24 mouse cellular contexts compared by ENCODE assay signal in the genomic region with DNA sequence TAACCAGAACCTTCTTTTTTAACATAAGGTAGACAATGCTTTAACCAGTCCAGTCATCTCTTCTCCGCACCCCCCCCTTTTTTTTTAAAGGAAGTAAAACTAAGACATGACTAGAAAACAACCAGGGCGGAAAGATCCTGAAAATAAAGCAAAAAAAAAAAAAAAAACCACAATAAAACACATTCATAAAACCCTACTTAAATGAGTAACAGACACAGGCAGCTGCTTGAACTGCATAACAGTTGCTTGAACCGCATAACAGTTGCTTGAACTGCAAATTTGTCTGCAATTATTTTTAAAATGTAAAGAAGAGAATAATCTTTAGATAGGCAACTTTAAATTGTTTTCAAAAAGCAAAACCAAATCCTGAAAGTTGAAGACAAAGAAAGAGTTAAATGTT. TPM values are rescaled to one million over a fixed set of nuclear protein-coding genes. Genes with fewer than 3 reads are reported as not detected.
DNase-seq lines count a peak whose midpoint lies in the region; ATAC-seq and TF ChIP-seq lines count a peak whose summit lies in the region.
"Had no signal": no experiment of that assay in that cellular context is flagged by ENCODE, and none has a peak within 500 bp of the region (broad histone marks: within the 10 kb centered on the region; RNA-seq: fewer than 3 reads in every experiment).

No protein-coding gene starts in this region.

- H3K79me2 ChIP-seq in CH12.LX (replicated peaks; ENCODE audit: control insufficient read depth, extremely low read depth, insufficient read depth, poor library complexity, severe bottlenecking) (no peaks in the 10 kb centered on the region), myocyte (ENCODE audit: control insufficient read depth, insufficient read depth) (no peaks in the 10 kb centered on the region)

- H3K9ac ChIP-seq in embryonic facial prominence, embryonic 14.5 days (ENCODE audit: low read depth, low read length), result no peak overlapping the region
- H3K9ac ChIP-seq in CH12.LX (ENCODE audit: insufficient read depth, low read depth), result no peak overlapping the region

- H3ac ChIP-seq in myocyte (ENCODE audit: control insufficient read depth, insufficient read length), result no peak overlapping the region

- no peak overlapping the region for H3K27ac ChIP-seq in embryonic facial prominence, embryonic 14.5 days (replicated peaks; ENCODE audit: low read depth, low read length)
- H3K27ac ChIP-seq in embryonic facial prominence, embryonic 10.5 days (replicated peaks), result no peak overlapping the region
- no peak overlapping the region for H3K27ac ChIP-seq in CH12.LX (ENCODE audit: insufficient read depth, low read depth)

- TF ChIP-seq RAD21 in CH12.LX (IDR thresholded peaks at IDR 0.05; ENCODE audit: low read depth, low read length), result no peak

- TF ChIP-seq POLR2A in CH12.LX (IDR thresholded peaks at IDR 0.05; ENCODE audit: low read depth, low read length), result no peak
- TF ChIP-seq POLR2A in myocyte (IDR thresholded peaks at IDR 0.05; ENCODE audit: insufficient read length, low read depth), result no peak

- DNase-seq in embryonic facial prominence, embryonic 14.5 days (ENCODE audit: low spot score), result peak; percentile 22
- DNase-seq in embryonic facial prominence, embryonic 10.5 days (ENCODE audit: low spot score), result no peak
- DNase-seq in A20 (ENCODE audit: low read depth, low spot score) (peak; percentile 30), CH12.LX (ENCODE audit: extremely low read depth) (peak; percentile 46)
- DNase-seq in thymus, postnatal 0 days (ENCODE audit: low spot score), result no peak
- DNase-seq in spleen, adult 18-20 months, result no peak
- no peak for DNase-seq in layer of hippocampus, adult 9-11 months
- DNase-seq: adrenal gland, adult 2 months; adrenal gland, adult 8-10 months; adrenal gland, postnatal 10 days; adrenal gland, postnatal 14 days; adrenal gland, postnatal 25 days; adrenal gland, postnatal 36 days; B cell, adult 2 months; cerebellum, adult 11 months; cerebellum, adult 11-12 months; cerebellum, adult 18-20 months; cerebellum, adult 2 months had no signal

- H3K9me3 ChIP-seq in embryonic facial prominence, embryonic 14.5 days (ENCODE audit: control insufficient read depth, low read length), result no peaks in the 10 kb centered on the region
- no peaks in the 10 kb centered on the region for H3K9me3 ChIP-seq in embryonic facial prominence, embryonic 10.5 days
- H3K9me3 ChIP-seq in CH12.LX (replicated peaks; ENCODE audit: low read length), result no peaks in the 10 kb centered on the region
- H3K9me3 ChIP-seq: G1E had no signal

- H3K27me3 ChIP-seq in embryonic facial prominence, embryonic 14.5 days (replicated peaks; ENCODE audit: control insufficient read depth, insufficient read depth, low read length), result no peaks in the 10 kb centered on the region
- H3K27me3 ChIP-seq in embryonic facial prominence, embryonic 10.5 days (replicated peaks; ENCODE audit: low read depth, poor library complexity, severe bottlenecking), result no peaks in the 10 kb centered on the region
- H3K27me3 ChIP-seq in CH12.LX (replicated peaks) (no peaks in the 10 kb centered on the region), myocyte (ENCODE audit: control insufficient read depth, insufficient read depth, insufficient read length) (no peaks in the 10 kb centered on the region)
- H3K27me3 ChIP-seq: Patski had no signal

- in situ Hi-C loops in CH12.LX (cut with MboI; ENCODE audit: low pct_ligation_motif_present, low pct_unique_long_range_greater_than_20kb, low sequenced_read_pairs), result no loop called here

- 64% methylated on average over 3 of the region's 3 CpGs for WGBS in embryonic facial prominence, embryonic 14.5 days
- WGBS in embryonic facial prominence, embryonic 10.5 days, result 78% methylated on average over 3 of the region's 3 CpGs

- no peak overlapping the region for H3K4me2 ChIP-seq in embryonic facial prominence, embryonic 14.5 days (ENCODE audit: low read depth, low read length)
- H3K4me2 ChIP-seq in CH12.LX (ENCODE audit: insufficient read depth, low read depth, poor library complexity, severe bottlenecking) (no peak overlapping the region), myocyte (ENCODE audit: low read depth) (no peak overlapping the region)

- no peaks in the 10 kb centered on the region for H3K36me3 ChIP-seq in embryonic facial prominence, embryonic 14.5 days (ENCODE audit: control insufficient read depth, insufficient read depth, low read length)
- no peaks in the 10 kb centered on the region for H3K36me3 ChIP-seq in embryonic facial prominence, embryonic 10.5 days (replicated peaks)
- H3K36me3 ChIP-seq in CH12.LX (replicated peaks in 1 of 2; ENCODE audit: control insufficient read depth in 1 of 2, insufficient read depth in 1 of 2, low read length in 1 of 2) (no peaks in the 10 kb centered on the region), myocyte (ENCODE audit: control insufficient read depth, insufficient read depth) (no peaks in the 10 kb centered on the region)
- H3K36me3 ChIP-seq: G1E had no signal

- H3K4me1 ChIP-seq in embryonic facial prominence, embryonic 14.5 days (ENCODE audit: control insufficient read depth, insufficient read depth, low read length), result no peaks in the 10 kb centered on the region
- H3K4me1 ChIP-seq in embryonic facial prominence, embryonic 10.5 days, result no peaks in the 10 kb centered on the region
- peaks cover 0 to 2% of the 10 kb centered on the region in 2 experiments; a peak in 1 of 4 replicates for H3K4me1 ChIP-seq in CH12.LX (ENCODE audit: control insufficient read depth in 1 of 2, insufficient read depth in 2 of 2)

- ATAC-seq in embryonic facial prominence, embryonic 14.5 days (ENCODE audit: low read depth), result no peak
- ATAC-seq: activated CD4-positive, CD25-positive, alpha-beta regulatory T cell, adult 4 months; CD4-positive, CD25-positive, alpha-beta regulatory T cell, adult 4 months; Patski had no signal

- TF ChIP-seq CTCF in CH12.LX (conservative IDR thresholded peaks at IDR 0.05 in 1 of 2, IDR thresholded peaks at IDR 0.05 in 1 of 2; ENCODE audit: low read depth in 2 of 2, low read length in 2 of 2), result no peak

- no peak overlapping the region for H3K4me3 ChIP-seq in embryonic facial prominence, embryonic 14.5 days (ENCODE audit: low read depth, low read length)
- H3K4me3 ChIP-seq in embryonic facial prominence, embryonic 10.5 days, result no peak overlapping the region
- H3K4me3 ChIP-seq in CH12.LX (replicated peaks in 1 of 3; ENCODE audit: low read depth in 2 of 3, low read length in 2 of 3, poor library complexity in 1 of 3), result no peak overlapping the region
- H3K4me3 ChIP-seq in myocyte, result no peak overlapping the region

- 0 out of 2 replicates have a peak, but pooled peaks have one; percentile 20 for TF ChIP-seq EP300 in CH12.LX (IDR thresholded peaks at IDR 0.05; ENCODE audit: low read length)

- dilution Hi-C loops in CH12.LX (cut with MboI; ENCODE audit: extremely low pct_ligation_motif_present, extremely low pct_unique_long_range_greater_than_20kb, low sequenced_read_pairs), result no loop called here

TF ChIP-seq in CH12.LX, 34 proteins besides CTCF, POLR2A, EP300 and RAD21:
- TF ChIP-seq MEF2A (IDR thresholded peaks at IDR 0.05; ENCODE audit: borderline replicate concordance, low read depth, low read length) (no peak), MXI1 (IDR thresholded peaks at IDR 0.05; ENCODE audit: low read depth, low read length) (no peak), ZNF384 (IDR thresholded peaks at IDR 0.05; ENCODE audit: low read depth, low read length) (peak; percentile 77)
TF ChIP-seq in CH12.LX: peak in this region for 1.

TF ChIP-seq in myocyte, 11 proteins besides CTCF, POLR2A, EP300 and RAD21:
- TF ChIP-seq CEBPB (IDR thresholded peaks at IDR 0.05; ENCODE audit: insufficient read depth, poor library complexity, severe bottlenecking), result no peak
- no peak for TF ChIP-seq SRF (IDR thresholded peaks at IDR 0.05; ENCODE audit: control insufficient read depth, insufficient read length, low read depth)
- no peak for TF ChIP-seq USF1 (IDR thresholded peaks at IDR 0.05; ENCODE audit: low read depth)
- no peak for TF ChIP-seq E2F4 (IDR thresholded peaks at IDR 0.05; ENCODE audit: insufficient read depth)
- peak; percentile 65 to 90 (median 69) for TF ChIP-seq MYOD1 (IDR thresholded peaks at IDR 0.05; ENCODE audit: control insufficient read depth in 1 of 3, insufficient read length in 2 of 3, low read depth in 2 of 3)
- TF ChIP-seq MYOG (IDR thresholded peaks at IDR 0.05; ENCODE audit: control insufficient read depth in 1 of 3, insufficient read depth in 1 of 3, insufficient read length in 2 of 3, low read depth in 2 of 3), result peak in 1 of 3 experiments; percentile 77
- no peak for TF ChIP-seq MAX (IDR thresholded peaks at IDR 0.05; ENCODE audit: low read depth)
- peak; percentile 8 for TF ChIP-seq TCF12 (IDR thresholded peaks at IDR 0.05; ENCODE audit: insufficient read depth, poor library complexity, severe bottlenecking)
- TF ChIP-seq POLR2AphosphoS2 (IDR thresholded peaks at IDR 0.05; ENCODE audit: insufficient read length, low read depth), result no peak

RNA-seq across cellular contexts. Expression of a gene that starts 45.8 kb away (rescaled TPM):
- 3.2 and 3.5 TPM in 2 replicates for polyA plus RNA-seq in embryonic facial prominence, embryonic 14.5 days (2014; fragmentation: Nextera tagmentation; extraction: Ambion mirVana)
- 5.5 and 5.7 TPM in 2 replicates for polyA plus RNA-seq in embryonic facial prominence, embryonic 10.5 days (2016; fragmentation: Nextera tagmentation; extraction: Ambion mirVana)
- not detected in 2 replicates for total RNA-seq in CH12.LX (2012; rRNA removed)
- not detected in 2 replicates for total RNA-seq in CH12.LX (2014; rRNA removed)
- polyA plus RNA-seq in CH12.LX (2012; ENCODE audit: insufficient read length, low read depth), result not detected in 2 replicates
- 0.19 TPM for polyA plus RNA-seq in myocyte (2012; fragmentation: generic; extraction: Trizol)
- not detected in 2 replicates for polyA plus RNA-seq in thymus, postnatal 0 days (2015; fragmentation: Nextera tagmentation; extraction: Ambion mirVana)
- total RNA-seq: MEL had no signal
- polyA plus RNA-seq: activated CD4-positive, CD25-positive, alpha-beta regulatory T cell, adult 4 months; CD4-positive, CD25-positive, alpha-beta regulatory T cell, adult 4 months; G1E had no signal

Comparison
In these comparisons a context has a peak if more than half of its experiments do, and no peak if none do; other contexts are left out.
1. DNase-seq: peak in embryonic facial prominence, embryonic 14.5 days (single experiment), A20 (single experiment) and CH12.LX (single experiment); none in embryonic facial prominence, embryonic 10.5 days (single experiment), thymus, postnatal 0 days (single experiment), spleen, adult 18-20 months (0 of 2) and layer of hippocampus, adult 9-11 months (single experiment).